Mouse (Mus musculus): ENCODE measurements around the gene Jtb. TPM values are rescaled to one million over a fixed set of nuclear protein-coding genes. Genes with fewer than 3 reads are reported as not detected.

The Jtb gene
- total RNA-seq, 2 experiments from 2014 or later: 43.0 to 43.5 TPM

Small RNAs within 50 kb of the gene (microRNA-seq; reads per million reads assigned to microRNA genes)
- gene Mir7012: 1.2 to 2.1 reads per million in 2 experiments

Other genes starting within 250 kb of the Jtb start
- gene Hax1, start 232.8 kb upstream of the Jtb start, total RNA-seq (2021): 100 to 1,000 TPM in 1 of 2 experiments, 10 to 100 TPM in 1; 90.8 to 101 TPM
- gene 4933434E20Rik, start 180.0 kb upstream of the Jtb start, total RNA-seq (2021): 100 to 1,000 TPM; 101 to 108 TPM
- 100 to 1,000 TPM; 163 to 176 TPM for gene Ubap2l, start 179.0 kb upstream of the Jtb start, total RNA-seq (2021)
- gene Tpm3, start 158.9 kb upstream of the Jtb start, total RNA-seq (2021): 100 to 1,000 TPM; 183 to 206 TPM
- gene Nup210l, start 127.5 kb upstream of the Jtb start, total RNA-seq (2021): under 1 TPM; 0.14 to 0.30 TPM
- gene Rps27, start 17.9 kb upstream of the Jtb start, total RNA-seq (2021): 1,000 to 10,000 TPM in 1 of 2 experiments, 100 to 1,000 TPM in 1; 977 to 1,003 TPM
- 1 to 10 TPM; 5.5 to 7.6 TPM for gene Rab13, start 17.9 kb upstream of the Jtb start, total RNA-seq (2021)
- gene Creb3l4, start 11.9 kb downstream of the Jtb start, total RNA-seq (2021): under 1 TPM in 1 of 2 experiments, not detected in 1; 0.40 TPM
- 10 to 100 TPM; 43.0 to 43.4 TPM for gene Slc39a1, start 16.6 kb downstream of the Jtb start, total RNA-seq (2021)
- 10 to 100 TPM; 35.4 to 38.8 TPM for gene Crtc2, start 22.6 kb downstream of the Jtb start, total RNA-seq (2021)
- gene Dennd4b, start 33.6 kb downstream of the Jtb start, total RNA-seq (2021): 10 to 100 TPM; 33.4 to 37.2 TPM
- 10 to 100 TPM; 86.6 to 91.2 TPM for gene Gatad2b, start 61.6 kb downstream of the Jtb start, total RNA-seq (2021)
- gene Slc27a3, start 158.3 kb downstream of the Jtb start, total RNA-seq (2021): 1 to 10 TPM; 5.9 to 9.3 TPM
- gene Ints3, start 202.0 kb downstream of the Jtb start, total RNA-seq (2021): 10 to 100 TPM; 63.1 to 66.1 TPM
- 1 to 10 TPM; 4.6 to 5.0 TPM for gene Npr1, start 234.3 kb downstream of the Jtb start, total RNA-seq (2021)
- 10 to 100 TPM; 90.2 to 94.9 TPM for gene Ilf2, start 244.5 kb downstream of the Jtb start, total RNA-seq (2021)